Mouse (Mus musculus) heart, adult 2 months (tissue): ENCODE measurements around the gene Clca1. TPM values are rescaled to one million over a fixed set of nuclear protein-coding genes. Genes with fewer than 3 reads are reported as not detected.

Source experiments
- DNase-seq, 2 experiments: peaks; one replicate each; pipeline ENCODE4 v3.0.0; 2021
- H3K27ac ChIP-seq: fragments of 200-600 bp; 2 replicates; pipeline ENCODE4 v1.8.1; 2022
- H3K27me3 ChIP-seq: fragments of 200-500 bp; 2 replicates; pipeline ENCODE4 v1.6.1; 2012; ENCODE audit warnings: mild to moderate bottlenecking, low read length, inconsistent platforms, mixed read lengths; ENCODE audit not compliant: control insufficient read depth, insufficient read depth
- H3K36me3 ChIP-seq: fragments of 200-500 bp; 2 replicates; pipeline ENCODE4 v1.6.1; 2012; ENCODE audit warnings: low read length, inconsistent platforms; ENCODE audit not compliant: control insufficient read depth, insufficient read depth
- H3K4me1 ChIP-seq: fragments of 200-500 bp; 2 replicates; pipeline ENCODE4 v1.6.1; 2011; ENCODE audit warnings: low read length; ENCODE audit not compliant: control insufficient read depth, insufficient read depth
- H3K4me3 ChIP-seq: fragments of 200-600 bp; 2 replicates; pipeline ENCODE4 v1.8.1; 2022
- H3K79me2 ChIP-seq: fragments of 200-500 bp; replicated peaks from 2 replicates; pipeline ENCODE4 v1.6.1; 2012; ENCODE audit warnings: mild to moderate bottlenecking, inconsistent platforms, low read length, moderate library complexity, mixed read lengths; ENCODE audit not compliant: control insufficient read depth, insufficient read depth
- H3K9ac ChIP-seq: fragments of 200-500 bp; 2 replicates; pipeline ENCODE4 v1.6.1; 2012; ENCODE audit warnings: low read depth, mild to moderate bottlenecking, control low read depth, inconsistent platforms, low read length, mixed read lengths
- CTCF ChIP-seq: fragments of 200-600 bp; IDR thresholded peaks from 2 replicates; pipeline ENCODE4 v1.8.1; 2022; ENCODE audit warnings: antibody characterized with exemption, mild to moderate bottlenecking, moderate library complexity
- EP300 ChIP-seq: fragments of 200-500 bp; IDR thresholded peaks from 2 replicates; pipeline ENCODE4 v1.6.1; 2011; ENCODE audit warnings: low read depth, low read length, control low read depth; ENCODE audit not compliant: insufficient read depth
- POLR2A ChIP-seq: fragments of 200-500 bp; IDR thresholded peaks from 2 replicates; pipeline ENCODE4 v1.6.1; 2011; ENCODE audit warnings: mild to moderate bottlenecking, low read depth, low read length, control low read depth; ENCODE audit not compliant: insufficient read depth
- WGBS: fragments of 180-500 bp; shearing (Covaris S2); methylation state at CpG from one replicate; pipeline ENCODE4 v1.1.7; 2018; 5-methylcytosine and 5-hydroxymethylcytosine counted together
- intact Hi-C: fragments of 180-260 bp; cut with DNase I; formaldehyde crosslinking; loops from one replicate; pipeline ENCODE4 v1.15.1; 2025
- polyA plus RNA-seq: library from polyadenylated mRNA; depleted of rRNA; stranded (reverse); fragments of >200 nt; gene quantifications from 2 replicates; pipeline ENCODE4 v1.2.3, GENCODE M21; 2012; rRNA removed
- total RNA-seq, 2 experiments: library from RNA; stranded (reverse); gene quantifications; 2 replicates each; pipeline ENCODE4 v1.2.3; 2021

The Clca1 gene
- total and polyA plus RNA-seq, 3 experiments: 0.23 TPM; not detected in 2

GRCm38 (mm10) chr3:144971553-144972270, 60.9 kb downstream of the Clca1 start:
- Histone ChIP-seq H3K4me3 (no peak overlapping the region), H3K27ac (no peak overlapping the region), H3K27me3 (no peaks in the 10 kb centered on the region), H3K4me1 (no peaks in the 10 kb centered on the region), H3K9ac (no peak overlapping the region), H3K36me3 (no peaks in the 10 kb centered on the region), H3K79me2 (no peaks in the 10 kb centered on the region)
- intact Hi-C loops: no loop called here
- TF ChIP-seq EP300 (no peak), CTCF (no peak), POLR2A (no peak)
- DNase-seq: no peak
- 56% methylated on average over 9 of the region's 9 CpGs for WGBS

GRCm38 (mm10) chr3:144969755-144970154, 62.8 kb downstream of the Clca1 start:
- no peak for DNase-seq
- H3K27me3 ChIP-seq: no peaks in the 10 kb centered on the region
- WGBS: 66% methylated on average over 1 of the region's 1 CpGs
- H3K9ac ChIP-seq: no peak overlapping the region
- H3K79me2 ChIP-seq: no peaks in the 10 kb centered on the region
- no peak overlapping the region for H3K4me3 ChIP-seq
- no peaks in the 10 kb centered on the region for H3K4me1 ChIP-seq
- H3K36me3 ChIP-seq: no peaks in the 10 kb centered on the region
- TF ChIP-seq EP300: no peak
- intact Hi-C loops: no loop called here
- no peak overlapping the region for H3K27ac ChIP-seq

GRCm38 (mm10) chr3:144966074-144966473, 66.5 kb downstream of the Clca1 start:
- no peak overlapping the region for H3K4me3 ChIP-seq
- H3K9ac ChIP-seq: no peak overlapping the region
- WGBS: 60% methylated on average over 4 of the region's 4 CpGs
- no peaks in the 10 kb centered on the region for H3K79me2 ChIP-seq
- no peaks in the 10 kb centered on the region for H3K36me3 ChIP-seq
- DNase-seq: no peak
- H3K27ac ChIP-seq: no peak overlapping the region
- intact Hi-C loops: no loop called here
- H3K4me1 ChIP-seq: no peaks in the 10 kb centered on the region
- TF ChIP-seq POLR2A (no peak), CTCF (no peak), EP300 (no peak)
- H3K27me3 ChIP-seq: no peaks in the 10 kb centered on the region

Other genes starting within 250 kb of the Clca1 start
- gene Clca3a2, start 213.3 kb downstream of the Clca1 start, total RNA-seq: under 1 TPM in 1 of 2 experiments, not detected in 1; 0.16 TPM
- 0.29 and 0.85 TPM in 2 replicates for gene Clca3a2, start 213.3 kb downstream of the Clca1 start, polyA plus RNA-seq
- gene Clca3b, start 183.4 kb downstream of the Clca1 start, total RNA-seq: not detected
- gene Clca3b, start 183.4 kb downstream of the Clca1 start, polyA plus RNA-seq: 0.06 TPM in 1 of 2 replicates, not detected in the other
- not detected for gene Clca4b, start 100.2 kb downstream of the Clca1 start, total RNA-seq
- not detected in 2 replicates for gene Clca4b, start 100.2 kb downstream of the Clca1 start, polyA plus RNA-seq
- gene Clca4a, start 57.7 kb downstream of the Clca1 start, total RNA-seq: not detected
- 0.06 TPM in 1 of 2 replicates, not detected in the other for gene Clca4a, start 57.7 kb downstream of the Clca1 start, polyA plus RNA-seq
- under 1 TPM; 0.10 to 0.11 TPM for gene Clca2, start 66.7 kb upstream of the Clca1 start, total RNA-seq
- 0.06 and 0.12 TPM in 2 replicates for gene Clca2, start 66.7 kb upstream of the Clca1 start, polyA plus RNA-seq
- gene Odf2l, start 85.8 kb upstream of the Clca1 start, total RNA-seq: 10 to 100 TPM; 10.1 to 13.2 TPM
- 2.6 and 5.9 TPM in 2 replicates for gene Odf2l, start 85.8 kb upstream of the Clca1 start, polyA plus RNA-seq